Mouse (Mus musculus): ENCODE measurements around the gene Tmem51. TPM values are rescaled to one million over a fixed set of nuclear protein-coding genes. Genes with fewer than 3 reads are reported as not detected.

Gene Tmem51
- total RNA-seq, 2 experiments from 2014 or later, result 3.9 to 4.5 TPM

- DNase-seq (ENCODE audit: low spot score in 2 of 2), result peak in 1 of 2 experiments; percentile 6
- Histone ChIP-seq H3K27ac (no peak overlapping the region), H3K4me3 (no peak overlapping the region)
- TF ChIP-seq CTCF (conservative IDR thresholded peaks at IDR 0.05), result no peak
Observed at GRCm38 (mm10) chr4:141988178-141988577, 95.9 kb downstream of the Tmem51 start.

- H3K4me3 ChIP-seq, result no peak overlapping the region
- peak; percentile 45 to 53 for DNase-seq (ENCODE audit: low spot score in 2 of 2)
- H3K27ac ChIP-seq, result no peak overlapping the region
- TF ChIP-seq CTCF (conservative IDR thresholded peaks at IDR 0.05), result peak; percentile 64
Observed at GRCm38 (mm10) chr4:141983689-141984088, 100.4 kb downstream of the Tmem51 start.

GRCm38 (mm10) chr4:141981475-141981874 lies 102.6 kb downstream of the Tmem51 start:
- H3K4me3 ChIP-seq, result no peak overlapping the region
- no peak for TF ChIP-seq CTCF (conservative IDR thresholded peaks at IDR 0.05)
- DNase-seq (ENCODE audit: low spot score in 2 of 2), result peak in 1 of 2 experiments; percentile 4
- no peak overlapping the region for H3K27ac ChIP-seq

Other genes with a start within 250 kb of the Tmem51 start
- gene Ctrc, start 237.9 kb downstream of the Tmem51 start, total RNA-seq (2021), result not detected
- 100 to 1,000 TPM; 139 to 140 TPM for gene Efhd2, start 209.4 kb downstream of the Tmem51 start, total RNA-seq (2021)
- gene Fhad1, start 69.2 kb downstream of the Tmem51 start, total RNA-seq (2021), result 10 to 100 TPM in 1 of 2 experiments, 1 to 10 TPM in 1; 8.8 to 13.0 TPM
- gene Kazn, start 155.1 kb upstream of the Tmem51 start, total RNA-seq (2021), result 10 to 100 TPM; 41.1 to 42.9 TPM